Mouse (Mus musculus): ENCODE measurements around the gene Aldh5a1. TPM values are rescaled to one million over a fixed set of nuclear protein-coding genes. Genes with fewer than 3 reads are reported as not detected.
"Not testable (repeated sequence)": the region's sequence is repeated elsewhere in the genome, so short reads cannot be mapped to it uniquely, and the experiment has no call there.

Gene Aldh5a1
- 13.4 and 14.0 TPM in 2 replicates for polyA plus RNA-seq (2015; fragmentation: Nextera tagmentation; extraction: Ambion mirVana)

- Histone ChIP-seq H3K4me1 (ENCODE audit: control insufficient read depth, insufficient read depth, low read length) (peaks cover 12% of the 10 kb centered on the region), H3K36me3 (ENCODE audit: control insufficient read depth, insufficient read depth) (no peaks in the 10 kb centered on the region), H3K27me3 (ENCODE audit: control insufficient read depth, insufficient read depth, low read length) (no peaks in the 10 kb centered on the region), H3K4me3 (ENCODE audit: low read length) (peak within 1 kb of the TSS; percentile 72), H3K9me3 (replicated peaks; ENCODE audit: control insufficient read depth, low read length) (no peaks in the 10 kb centered on the region), H3K4me2 (ENCODE audit: low read depth, low read length) (peak within 1 kb of the TSS; percentile 62), H3K9ac (ENCODE audit: low read length) (peak within 1 kb of the TSS; percentile 97), H3K27ac (ENCODE audit: low read length) (peak within 1 kb of the TSS; percentile 82)
- peak; percentile 86 for ATAC-seq (replicated peaks; ENCODE audit: extremely low read depth, insufficient read depth, low FRiP score)
- under 1% methylated on average over 67 of the region's 75 CpGs for WGBS
Observed at GRCm38 (mm10) chr13:24937108-24937838, at the start of gene Aldh5a1. Gene Aldh5a1, minus strand, starts transcription at chr13:24937661.

GRCm38 (mm10) chr13:24985435-24985834 lies 48.0 kb upstream of the Aldh5a1 start:
- H3K9ac ChIP-seq (ENCODE audit: low read length), result no peak overlapping the region
- 61% methylated on average over 2 of the region's 2 CpGs for WGBS
- no peak for ATAC-seq (replicated peaks; ENCODE audit: extremely low read depth, insufficient read depth, low FRiP score)
- H3K27me3 ChIP-seq (ENCODE audit: control insufficient read depth, insufficient read depth, low read length), result no peaks in the 10 kb centered on the region
- H3K36me3 ChIP-seq (ENCODE audit: control insufficient read depth, insufficient read depth), result peaks cover 9% of the 10 kb centered on the region; the same call in 1 of the 2 replicates
- H3K4me3 ChIP-seq (ENCODE audit: low read length), result no peak overlapping the region
- no peaks in the 10 kb centered on the region for H3K4me1 ChIP-seq (ENCODE audit: control insufficient read depth, insufficient read depth, low read length)
- H3K4me2 ChIP-seq (ENCODE audit: low read depth, low read length), result no peak overlapping the region
- no peak overlapping the region for H3K27ac ChIP-seq (ENCODE audit: low read length)
- H3K9me3 ChIP-seq (replicated peaks; ENCODE audit: control insufficient read depth, low read length), result no peaks in the 10 kb centered on the region

- 79% methylated on average over 6 of the region's 6 CpGs for WGBS
- H3K4me1 ChIP-seq (ENCODE audit: control insufficient read depth, insufficient read depth, low read length), result no peaks in the 10 kb centered on the region
- ATAC-seq (replicated peaks; ENCODE audit: extremely low read depth, insufficient read depth, low FRiP score), result no peak
Observed at GRCm38 (mm10) chr13:24981031-24981430, 43.6 kb upstream of the Aldh5a1 start.

GRCm38 (mm10) chr13:24977820-24978342 lies 40.4 kb upstream of the Aldh5a1 start:
- Histone ChIP-seq H3K4me1 (ENCODE audit: control insufficient read depth, insufficient read depth, low read length) (no peaks in the 10 kb centered on the region), H3K9ac (ENCODE audit: low read length) (no peak overlapping the region), H3K9me3 (replicated peaks; ENCODE audit: control insufficient read depth, low read length) (no peaks in the 10 kb centered on the region), H3K4me3 (ENCODE audit: low read length) (no peak overlapping the region), H3K27me3 (ENCODE audit: control insufficient read depth, insufficient read depth, low read length) (no peaks in the 10 kb centered on the region), H3K27ac (ENCODE audit: low read length) (no peak overlapping the region), H3K4me2 (ENCODE audit: low read depth, low read length) (no peak overlapping the region), H3K36me3 (ENCODE audit: control insufficient read depth, insufficient read depth) (no peaks in the 10 kb centered on the region)
- WGBS, result 75% methylated on average over 5 of the region's 5 CpGs
- ATAC-seq (replicated peaks; ENCODE audit: extremely low read depth, insufficient read depth, low FRiP score), result no peak

More at GRCm38 (mm10) chr13:24981031-24981430, 43.6 kb upstream of the Aldh5a1 start:
- Histone ChIP-seq H3K4me2 (ENCODE audit: low read depth, low read length) (no peak overlapping the region), H3K4me3 (ENCODE audit: low read length) (no peak overlapping the region), H3K36me3 (ENCODE audit: control insufficient read depth, insufficient read depth) (no peaks in the 10 kb centered on the region), H3K9me3 (replicated peaks; ENCODE audit: control insufficient read depth, low read length) (no peaks in the 10 kb centered on the region), H3K27me3 (ENCODE audit: control insufficient read depth, insufficient read depth, low read length) (no peaks in the 10 kb centered on the region), H3K9ac (ENCODE audit: low read length) (no peak overlapping the region), H3K27ac (ENCODE audit: low read length) (no peak overlapping the region)

- no peak for ATAC-seq (replicated peaks; ENCODE audit: extremely low read depth, insufficient read depth, low FRiP score)
- H3K9me3 ChIP-seq (replicated peaks; ENCODE audit: control insufficient read depth, low read length), result no peaks in the 10 kb centered on the region
- H3K4me1 ChIP-seq (ENCODE audit: control insufficient read depth, insufficient read depth, low read length), result no peaks in the 10 kb centered on the region
- no peak overlapping the region for H3K4me3 ChIP-seq (ENCODE audit: low read length)
- H3K9ac ChIP-seq (ENCODE audit: low read length), result no peak overlapping the region
- 71% methylated on average over 4 of the region's 4 CpGs for WGBS
- no peak overlapping the region for H3K27ac ChIP-seq (ENCODE audit: low read length)
- no peak overlapping the region for H3K4me2 ChIP-seq (ENCODE audit: low read depth, low read length)
- no peaks in the 10 kb centered on the region for H3K36me3 ChIP-seq (ENCODE audit: control insufficient read depth, insufficient read depth)
- no peaks in the 10 kb centered on the region for H3K27me3 ChIP-seq (ENCODE audit: control insufficient read depth, insufficient read depth, low read length)
Observed at GRCm38 (mm10) chr13:24976384-24976783, 38.9 kb upstream of the Aldh5a1 start.

- not testable (repeated sequence) for H3K27me3 ChIP-seq (ENCODE audit: control insufficient read depth, insufficient read depth, low read length); H3K9ac ChIP-seq (ENCODE audit: low read length); ATAC-seq (replicated peaks; ENCODE audit: extremely low read depth, insufficient read depth, low FRiP score); H3K9me3 ChIP-seq (replicated peaks; ENCODE audit: control insufficient read depth, low read length); H3K36me3 ChIP-seq (ENCODE audit: control insufficient read depth, insufficient read depth); H3K4me1 ChIP-seq (ENCODE audit: control insufficient read depth, insufficient read depth, low read length); H3K27ac ChIP-seq (ENCODE audit: low read length); H3K4me2 ChIP-seq (ENCODE audit: low read depth, low read length); H3K4me3 ChIP-seq (ENCODE audit: low read length)
- WGBS, result 69% methylated on average over 3 of the region's 3 CpGs
Observed at GRCm38 (mm10) chr13:24971776-24972175, 34.3 kb upstream of the Aldh5a1 start.

- peak overlapping the region; percentile 73 for H3K4me2 ChIP-seq (ENCODE audit: low read depth, low read length)
- no peaks in the 10 kb centered on the region for H3K9me3 ChIP-seq (replicated peaks; ENCODE audit: control insufficient read depth, low read length)
- peak overlapping the region; percentile 45; the same call in 1 of the 2 replicates for H3K9ac ChIP-seq (ENCODE audit: low read length)
- H3K4me3 ChIP-seq (ENCODE audit: low read length), result peak overlapping the region; percentile 54
- ATAC-seq (replicated peaks; ENCODE audit: extremely low read depth, insufficient read depth, low FRiP score), result no peak
- WGBS, result 31% methylated on average over 5 of the region's 5 CpGs
- H3K4me1 ChIP-seq (ENCODE audit: control insufficient read depth, insufficient read depth, low read length), result peaks cover 3% of the 10 kb centered on the region
- no peaks in the 10 kb centered on the region for H3K27me3 ChIP-seq (ENCODE audit: control insufficient read depth, insufficient read depth, low read length)
- no peaks in the 10 kb centered on the region for H3K36me3 ChIP-seq (ENCODE audit: control insufficient read depth, insufficient read depth)
- H3K27ac ChIP-seq (ENCODE audit: low read length), result no peak overlapping the region
Observed at GRCm38 (mm10) chr13:24965846-24966201, 28.4 kb upstream of the Aldh5a1 start.

- Histone ChIP-seq H3K9ac (ENCODE audit: low read length) (peak overlapping the region; percentile 45; the same call in 1 of the 2 replicates), H3K36me3 (ENCODE audit: control insufficient read depth, insufficient read depth) (no peaks in the 10 kb centered on the region), H3K27ac (ENCODE audit: low read length) (no peak overlapping the region), H3K4me2 (ENCODE audit: low read depth, low read length) (peak overlapping the region; percentile 73), H3K9me3 (replicated peaks; ENCODE audit: control insufficient read depth, low read length) (no peaks in the 10 kb centered on the region), H3K27me3 (ENCODE audit: control insufficient read depth, insufficient read depth, low read length) (no peaks in the 10 kb centered on the region), H3K4me3 (ENCODE audit: low read length) (peak overlapping the region; percentile 54), H3K4me1 (ENCODE audit: control insufficient read depth, insufficient read depth, low read length) (peaks cover 3% of the 10 kb centered on the region)
- ATAC-seq (replicated peaks; ENCODE audit: extremely low read depth, insufficient read depth, low FRiP score), result no peak
- 11% methylated on average over 15 of the region's 15 CpGs for WGBS
Observed at GRCm38 (mm10) chr13:24965130-24965845, 27.8 kb upstream of the Aldh5a1 start.

GRCm38 (mm10) chr13:24962119-24962518 lies 24.7 kb upstream of the Aldh5a1 start:
- H3K4me3 ChIP-seq (ENCODE audit: low read length), result no peak overlapping the region
- peaks cover 3% of the 10 kb centered on the region for H3K4me1 ChIP-seq (ENCODE audit: control insufficient read depth, insufficient read depth, low read length)
- H3K9ac ChIP-seq (ENCODE audit: low read length), result no peak overlapping the region
- H3K9me3 ChIP-seq (replicated peaks; ENCODE audit: control insufficient read depth, low read length), result no peaks in the 10 kb centered on the region
- WGBS, result 77% methylated on average over 8 of the region's 8 CpGs
- H3K4me2 ChIP-seq (ENCODE audit: low read depth, low read length), result no peak overlapping the region
- no peak overlapping the region for H3K27ac ChIP-seq (ENCODE audit: low read length)
- no peaks in the 10 kb centered on the region for H3K27me3 ChIP-seq (ENCODE audit: control insufficient read depth, insufficient read depth, low read length)
- ATAC-seq (replicated peaks; ENCODE audit: extremely low read depth, insufficient read depth, low FRiP score), result no peak
- H3K36me3 ChIP-seq (ENCODE audit: control insufficient read depth, insufficient read depth), result no peaks in the 10 kb centered on the region

Measured in heart, embryonic 16.5 days (tissue).